Mouse (Mus musculus) kidney, adult 11 months (tissue): ENCODE results near the gene Gm6408.
"Not testable (repeated sequence)": the region's sequence is repeated elsewhere in the genome, so short reads cannot be mapped to it uniquely, and the experiment has no call there.

Source experiments
- DNase-seq: peaks from one replicate; pipeline ENCODE4 v3.0.0; 2022

Gene Gm6408

GRCm38 (mm10) chr5:146481665-146482064 is at the start of gene Gm6408:
Gene Gm6408 (plus strand): TSS chr5:146481965.
- not testable (repeated sequence) for DNase-seq

- no peak for DNase-seq
Measured at GRCm38 (mm10) chr5:146432476-146432875, 49.3 kb upstream of the Gm6408 start.

GRCm38 (mm10) chr5:146435316-146435715 is 46.4 kb upstream of the Gm6408 start:
- DNase-seq, result no peak

- no peak for DNase-seq
Measured at GRCm38 (mm10) chr5:146436796-146437195, 45.0 kb upstream of the Gm6408 start.

- no peak for DNase-seq
Measured at GRCm38 (mm10) chr5:146439152-146439781, 42.5 kb upstream of the Gm6408 start.

GRCm38 (mm10) chr5:146440273-146440672 is 41.5 kb upstream of the Gm6408 start:
- DNase-seq, result no peak

- no peak for DNase-seq
Measured at GRCm38 (mm10) chr5:146442767-146443166, 39.0 kb upstream of the Gm6408 start.

- DNase-seq, result no peak
Measured at GRCm38 (mm10) chr5:146446633-146447032, 35.1 kb upstream of the Gm6408 start.

- no peak for DNase-seq
Measured at GRCm38 (mm10) chr5:146451592-146452254, 30.0 kb upstream of the Gm6408 start.

- DNase-seq, result no peak
Measured at GRCm38 (mm10) chr5:146453556-146453955, 28.2 kb upstream of the Gm6408 start.

- peak; percentile 76 for DNase-seq
Measured at GRCm38 (mm10) chr5:146461612-146462011, 20.2 kb upstream of the Gm6408 start.

GRCm38 (mm10) chr5:146466663-146467062 is 15.1 kb upstream of the Gm6408 start:
- no peak for DNase-seq

- DNase-seq, result no peak
Measured at GRCm38 (mm10) chr5:146468311-146468710, 13.5 kb upstream of the Gm6408 start.

- DNase-seq, result no peak
Measured at GRCm38 (mm10) chr5:146470821-146471220, 10.9 kb upstream of the Gm6408 start.

- peak; percentile 43 for DNase-seq
Measured at GRCm38 (mm10) chr5:146471311-146471710, 10.5 kb upstream of the Gm6408 start.

- DNase-seq, result no peak
Measured at GRCm38 (mm10) chr5:146471821-146472220, 9.9 kb upstream of the Gm6408 start.

- DNase-seq, result not testable (repeated sequence)
Measured at GRCm38 (mm10) chr5:146479564-146479963, 2.2 kb upstream of the Gm6408 start.

- not testable (repeated sequence) for DNase-seq
Measured at GRCm38 (mm10) chr5:146488959-146489358, 7.2 kb downstream of the Gm6408 start.

GRCm38 (mm10) chr5:146491063-146491462 is 9.3 kb downstream of the Gm6408 start, which contains the start of gene Gm6370:
Gene Gm6370 (plus strand): TSS chr5:146491363.
- DNase-seq, result not testable (repeated sequence)

GRCm38 (mm10) chr5:146502099-146502498 is 20.3 kb downstream of the Gm6408 start, which contains the start of gene 4930449I24Rik:
Gene 4930449I24Rik (plus strand): TSS chr5:146502399.
- not testable (repeated sequence) for DNase-seq

GRCm38 (mm10) chr5:146513823-146514222 is 32.1 kb downstream of the Gm6408 start, which contains the start of gene Gm3402:
Gene Gm3402 (plus strand): TSS chr5:146514123.
- not testable (repeated sequence) for DNase-seq

- peak; percentile 2 for DNase-seq
Measured at GRCm38 (mm10) chr5:146525501-146525900, 43.7 kb downstream of the Gm6408 start, which contains the start of gene Gm3404. Gene Gm3404 (plus strand): TSS chr5:146525801.
